Mouse (Mus musculus) E14TG2a.4 (cell line): ENCODE measurements around the gene Zfp790.

ENCODE experiments used
- CTCF ChIP-seq: conservative IDR thresholded peaks from 2 replicates; pipeline ENCODE4 v1.5.1; 2014; ENCODE audit warnings: low read length
- NANOG ChIP-seq: IDR thresholded peaks from 2 replicates; pipeline ENCODE4 v1.6.1; 2014; ENCODE audit warnings: borderline replicate concordance, low read length, mixed read lengths

DNA sequence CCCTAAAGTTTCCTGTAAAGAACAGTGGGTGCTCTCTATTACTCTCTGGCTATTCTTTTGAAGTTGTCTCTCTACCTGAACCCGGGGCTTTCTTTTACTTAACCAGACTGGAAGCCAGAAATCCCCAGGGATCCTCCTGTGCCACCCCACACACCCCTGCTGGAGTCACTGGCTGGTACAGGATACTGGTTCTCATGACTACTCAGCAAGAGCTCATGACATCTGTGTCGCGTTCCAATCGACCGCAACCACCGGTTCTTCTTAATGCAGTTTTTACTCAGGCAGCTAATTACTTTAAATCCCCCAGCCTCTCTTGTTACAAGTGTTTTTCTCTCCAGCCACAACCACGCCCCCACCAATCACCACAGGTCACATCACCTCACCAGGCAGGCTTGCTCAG, 64.1 kb downstream of the Zfp790 start:
- TF ChIP-seq CTCF (no peak), NANOG (no peak)
